In genomic region chr7:6958574-6958973, GRCm38 (mm10) we compare ENCODE assay signal across 27 mouse cellular contexts. TPM values are rescaled to one million over a fixed set of nuclear protein-coding genes. Genes with fewer than 3 reads are reported as not detected.
DNase-seq lines count a peak whose midpoint lies in the region; ATAC-seq and TF ChIP-seq lines count a peak whose summit lies in the region.
"Had no signal": no experiment of that assay in that cellular context is flagged by ENCODE, and none has a peak within 500 bp of the region (broad histone marks: within the 10 kb centered on the region; RNA-seq: fewer than 3 reads in every experiment).

No protein-coding gene starts in this region.

- WGBS in forebrain, postnatal 0 days = 95% methylated on average over 1 of the region's 1 CpGs
- 80% methylated on average over 1 of the region's 1 CpGs for WGBS in forebrain, embryonic 14.5 days

- H3K36me3 ChIP-seq in forebrain, postnatal 0 days (ENCODE audit: insufficient read depth) = 0 out of 2 replicates have a peak, but pooled peaks cover under 1% of the 10 kb centered on the region
- no peaks in the 10 kb centered on the region for H3K36me3 ChIP-seq in forebrain, embryonic 14.5 days (ENCODE audit: control insufficient read depth, insufficient read depth, low read length)
- H3K36me3 ChIP-seq: embryonic facial prominence, embryonic 12.5 days; G1E; heart, embryonic 13.5 days had no signal

- POLR2A ChIA-PET in Patski (lab: Charles Lee) = no interaction called here

- H3K27me3 ChIP-seq in forebrain, postnatal 0 days (ENCODE audit: insufficient read depth, low read length) = no peaks in the 10 kb centered on the region
- H3K27me3 ChIP-seq in forebrain, embryonic 14.5 days (replicated peaks; ENCODE audit: control insufficient read depth, insufficient read depth, low read length) = no peaks in the 10 kb centered on the region
- peaks cover 9% of the 10 kb centered on the region for H3K27me3 ChIP-seq in Patski
- H3K27me3 ChIP-seq: embryonic facial prominence, embryonic 12.5 days; heart, embryonic 13.5 days had no signal

- no peak overlapping the region for H3K4me3 ChIP-seq in forebrain, postnatal 0 days (ENCODE audit: low read depth, low read length)
- H3K4me3 ChIP-seq in forebrain, embryonic 14.5 days (ENCODE audit: low read depth, low read length) = no peak overlapping the region
- H3K4me3 ChIP-seq in layer of hippocampus, adult 2 months = no peak overlapping the region
- H3K4me3 ChIP-seq: embryonic facial prominence, embryonic 12.5 days; heart, embryonic 13.5 days had no signal

- ATAC-seq in forebrain, postnatal 0 days = no peak
- no peak for ATAC-seq in forebrain, embryonic 14.5 days
- no peak for ATAC-seq in Patski
- ATAC-seq: CD4-positive, CD25-positive, alpha-beta regulatory T cell, adult 4 months; forebrain, embryonic 16.5 days had no signal

- H3K9me3 ChIP-seq in forebrain, postnatal 0 days (ENCODE audit: low read length) = no peaks in the 10 kb centered on the region
- H3K9me3 ChIP-seq in forebrain, embryonic 14.5 days (replicated peaks; ENCODE audit: control insufficient read depth, low read length) = no peaks in the 10 kb centered on the region
- H3K9me3 ChIP-seq: embryonic facial prominence, embryonic 12.5 days; G1E; heart, embryonic 13.5 days had no signal

- no peak overlapping the region for H3K9ac ChIP-seq in forebrain, postnatal 0 days
- no peak overlapping the region for H3K9ac ChIP-seq in forebrain, embryonic 14.5 days (ENCODE audit: low read length)
- H3K9ac ChIP-seq: embryonic facial prominence, embryonic 12.5 days; heart, embryonic 13.5 days; hindbrain, embryonic 14.5 days had no signal

- no peak overlapping the region for H3K27ac ChIP-seq in forebrain, postnatal 0 days (ENCODE audit: low read depth, low read length)
- no peak overlapping the region for H3K27ac ChIP-seq in forebrain, embryonic 14.5 days (ENCODE audit: low read depth, low read length)
- no peak overlapping the region for H3K27ac ChIP-seq in layer of hippocampus, adult 2 months
- H3K27ac ChIP-seq: embryonic facial prominence, embryonic 12.5 days; heart, embryonic 13.5 days; hindbrain, embryonic 14.5 days had no signal

- DNase-seq in forebrain, postnatal 0 days = no peak
- DNase-seq in forebrain, embryonic 14.5 days (ENCODE audit: low spot score) = no peak
- no peak for DNase-seq in layer of hippocampus, adult 2 months (ENCODE audit: low spot score in 2 of 2)
- DNase-seq in layer of hippocampus, adult 11-12 months (ENCODE audit: low spot score) = no peak
- DNase-seq in Patski (ENCODE audit: low read depth, low spot score) = no peak
- no peak for DNase-seq in urinary bladder, postnatal 10 days (ENCODE audit: low spot score)
- no peak for DNase-seq in ovary, postnatal 10 days (ENCODE audit: low spot score)
- DNase-seq: adrenal gland, postnatal 10 days; B cell, adult 2 months; cerebellum, adult 11 months; cerebellum, adult 8-10 months; cerebellum, postnatal 14 days; gastrocnemius, postnatal 25 days; kidney, adult 11 months had no signal

- CTCF ChIA-PET in Patski (lab: Charles Lee) = no interaction called here

- no peak overlapping the region for H3K4me2 ChIP-seq in forebrain, postnatal 0 days (ENCODE audit: low read depth)
- no peak overlapping the region for H3K4me2 ChIP-seq in forebrain, embryonic 14.5 days (ENCODE audit: low read length)
- H3K4me2 ChIP-seq: embryonic facial prominence, embryonic 12.5 days; heart, embryonic 13.5 days; hindbrain, embryonic 14.5 days had no signal

- in situ Hi-C loops in Patski (cut with MboI; ENCODE audit: low pct_unique_long_range_greater_than_20kb) = loop anchor here (25.0 kb wide), 1 partner anchor 329 kb away; the partner anchor contains the start of gene Gm45844

- no peaks in the 10 kb centered on the region for H3K4me1 ChIP-seq in forebrain, postnatal 0 days (ENCODE audit: insufficient read depth)
- H3K4me1 ChIP-seq in forebrain, embryonic 14.5 days (ENCODE audit: control insufficient read depth, insufficient read depth, low read length) = no peaks in the 10 kb centered on the region
- H3K4me1 ChIP-seq: embryonic facial prominence, embryonic 12.5 days; heart, embryonic 13.5 days had no signal

- 0 out of 2 replicates have a peak, but pooled peaks have one; percentile 13 for TF ChIP-seq CTCF in forebrain, postnatal 0 days (IDR thresholded peaks at IDR 0.05; ENCODE audit: low read depth)
- peak; percentile 43 for TF ChIP-seq CTCF in layer of hippocampus, adult 2 months (conservative IDR thresholded peaks at IDR 0.05)
- TF ChIP-seq CTCF in Patski (IDR thresholded peaks at IDR 0.05) = peak; percentile 56

RNA-seq across cellular contexts. Expression of gene Aurkc, which starts 36.5 kb away (rescaled TPM):
- not detected in 2 replicates for total RNA-seq in forebrain, postnatal 0 days (2014; rRNA removed)
- polyA plus RNA-seq in forebrain, postnatal 0 days (2015; fragmentation: Nextera tagmentation; extraction: Ambion mirVana) = not detected in 2 replicates
- not detected in 2 replicates for polyA plus RNA-seq in forebrain, embryonic 14.5 days (2014; fragmentation: Nextera tagmentation; extraction: Ambion mirVana)
- not detected for total RNA-seq in layer of hippocampus, adult 2 months (2021)
- not detected for polyA plus RNA-seq in Patski (2021)
- total RNA-seq: adrenal gland, postnatal 10 days; adrenal gland, postnatal 4 days; common myeloid progenitor, adult 5-6 weeks; G1E; gastrocnemius, adult 18-20 months; gastrocnemius, postnatal 25 days; granulocyte monocyte progenitor cell, adult 5-6 weeks; hematopoietic stem cell, adult 5-6 weeks had no signal
- polyA plus RNA-seq: CD4-positive, CD25-positive, alpha-beta regulatory T cell, adult 4 months; embryonic facial prominence, embryonic 12.5 days; forebrain, embryonic 11.5 days; forebrain, embryonic 16.5 days; G1E; heart, embryonic 13.5 days; heart, postnatal 0 days; hindbrain, embryonic 14.5 days had no signal
